Mouse (Mus musculus) layer of hippocampus, adult 9-11 months (tissue): ENCODE measurements at regions not wholly inside any gene's neighbourhood (a gene's known extent, or its start where the extent isn't known, plus 50 kb on each side); places are given as distances from the start of the nearest gene placed in this dataset.

Experiments
- DNase-seq: peaks from one replicate; pipeline ENCODE4 v3.0.0; 2022

- DNase-seq: no peak
These were observed 318.9 kb downstream of the Klf5 start for GRCm38 (mm10) chr14:99617374-99617773.

DNA sequence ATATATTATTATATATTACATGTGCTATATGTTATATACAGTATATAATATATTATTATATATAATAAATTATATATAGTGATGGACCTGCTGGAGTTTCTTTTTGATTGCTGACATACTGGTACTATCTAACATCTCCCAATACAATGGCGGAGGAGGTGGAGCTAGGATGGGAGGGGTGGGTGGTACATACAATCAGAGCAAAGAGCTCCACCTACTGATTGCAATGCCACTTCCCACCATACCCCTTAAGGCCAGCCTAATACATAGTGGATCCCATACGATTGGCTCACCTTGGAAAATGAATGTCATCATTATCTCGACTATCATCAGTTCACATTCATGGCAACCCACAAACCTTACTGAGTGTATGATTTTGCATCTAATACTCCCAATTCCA, 323.0 kb downstream of the Klf5 start:
- DNase-seq: no peak

DNA sequence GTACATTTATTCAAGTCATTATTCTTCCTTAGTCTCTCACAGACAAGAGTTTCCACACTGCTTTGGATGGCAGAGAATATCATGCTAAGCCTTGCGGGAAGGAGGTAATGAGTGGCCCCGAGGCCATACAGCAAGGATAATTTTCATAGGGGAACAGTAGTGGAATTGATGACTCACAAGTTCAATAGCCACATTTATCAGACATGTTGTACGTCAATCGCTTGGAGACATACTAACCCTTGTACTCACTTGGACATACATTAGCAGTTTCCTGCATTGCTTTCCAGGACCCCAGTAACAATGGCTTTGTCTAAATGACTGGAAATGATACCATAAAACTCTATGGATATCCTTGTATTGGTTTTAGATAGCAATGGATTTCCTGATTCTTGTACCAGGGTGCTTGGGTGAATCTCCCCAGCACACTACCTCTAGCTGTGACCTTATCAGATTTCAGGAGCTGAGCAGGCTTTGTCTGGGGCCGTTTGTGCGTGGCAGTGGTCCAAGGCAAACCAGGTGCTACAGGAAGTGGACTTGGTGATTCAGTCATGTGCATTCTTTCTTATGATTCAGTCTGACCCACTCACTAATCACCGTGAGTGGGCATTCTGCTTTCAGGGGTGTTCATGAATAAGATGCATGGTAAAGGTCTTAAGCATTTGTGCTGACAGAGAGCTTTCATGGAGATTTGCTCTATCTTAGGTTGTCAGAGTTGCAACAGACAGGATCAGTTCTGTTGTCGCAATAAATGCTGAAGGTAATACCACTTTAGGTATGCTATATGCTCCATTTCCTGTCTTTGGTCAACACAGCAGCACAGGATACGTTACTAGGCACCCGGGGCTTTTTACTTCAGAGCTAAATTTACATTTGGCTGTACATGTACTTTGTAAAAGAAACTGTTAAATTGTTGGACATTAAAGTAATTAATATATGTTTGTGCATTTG, 326.2 kb downstream of the Klf5 start:
- no peak for DNase-seq

DNA sequence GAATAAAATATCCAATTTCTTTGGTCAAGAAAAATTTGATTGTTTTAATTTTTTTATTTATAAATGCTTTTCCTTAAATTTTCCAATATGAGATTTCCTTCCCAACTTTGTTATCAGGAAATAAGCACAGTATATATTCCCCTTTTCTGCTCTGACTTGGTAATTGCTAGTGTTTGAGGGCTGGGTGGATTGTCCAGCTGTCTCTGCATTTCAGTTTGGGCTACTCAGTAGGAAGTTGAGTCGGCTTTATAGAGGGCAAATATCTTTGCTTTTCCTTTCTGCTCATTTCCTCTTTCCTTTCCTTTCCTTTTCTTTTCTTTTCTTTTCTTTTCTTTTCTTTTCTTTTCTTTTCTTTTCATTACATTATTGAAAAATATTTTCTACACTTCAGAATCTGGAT, 329.1 kb downstream of the Klf5 start:
- no peak for DNase-seq

- DNase-seq: peak; percentile 52
These were observed 332.6 kb downstream of the Klf5 start for GRCm38 (mm10) chr14:99631092-99631491.

- DNase-seq: no peak
These were observed 334.0 kb downstream of the Klf5 start for GRCm38 (mm10) chr14:99632444-99632843.

DNA sequence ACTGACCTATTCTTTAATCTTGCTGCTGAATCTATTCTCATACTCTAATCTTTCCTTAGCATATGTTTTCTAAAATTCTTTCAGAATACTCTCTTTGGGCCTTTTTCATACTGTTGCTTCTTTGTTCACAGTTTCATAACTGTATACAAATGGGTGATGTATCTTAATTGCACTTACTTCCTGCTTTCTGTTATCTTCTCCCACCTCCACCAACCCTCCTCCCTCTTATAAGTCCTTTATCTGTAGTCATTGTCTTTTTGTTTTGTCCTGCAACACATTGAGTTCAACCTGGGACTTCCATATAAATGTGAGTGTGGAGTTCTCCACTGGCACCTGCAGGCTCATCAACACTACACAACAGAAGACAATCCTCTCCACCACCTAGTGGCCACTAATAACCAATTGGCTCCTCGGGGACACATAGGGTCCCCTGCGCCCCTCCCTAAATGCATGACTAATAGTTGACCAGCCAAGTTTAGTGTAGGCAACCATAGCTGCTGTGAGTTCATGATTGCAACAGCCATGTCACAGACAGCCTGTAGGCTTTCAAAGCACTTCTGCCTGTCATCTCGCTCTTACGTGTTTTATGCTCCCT, 337.2 kb downstream of the Klf5 start:
- no peak for DNase-seq

DNA sequence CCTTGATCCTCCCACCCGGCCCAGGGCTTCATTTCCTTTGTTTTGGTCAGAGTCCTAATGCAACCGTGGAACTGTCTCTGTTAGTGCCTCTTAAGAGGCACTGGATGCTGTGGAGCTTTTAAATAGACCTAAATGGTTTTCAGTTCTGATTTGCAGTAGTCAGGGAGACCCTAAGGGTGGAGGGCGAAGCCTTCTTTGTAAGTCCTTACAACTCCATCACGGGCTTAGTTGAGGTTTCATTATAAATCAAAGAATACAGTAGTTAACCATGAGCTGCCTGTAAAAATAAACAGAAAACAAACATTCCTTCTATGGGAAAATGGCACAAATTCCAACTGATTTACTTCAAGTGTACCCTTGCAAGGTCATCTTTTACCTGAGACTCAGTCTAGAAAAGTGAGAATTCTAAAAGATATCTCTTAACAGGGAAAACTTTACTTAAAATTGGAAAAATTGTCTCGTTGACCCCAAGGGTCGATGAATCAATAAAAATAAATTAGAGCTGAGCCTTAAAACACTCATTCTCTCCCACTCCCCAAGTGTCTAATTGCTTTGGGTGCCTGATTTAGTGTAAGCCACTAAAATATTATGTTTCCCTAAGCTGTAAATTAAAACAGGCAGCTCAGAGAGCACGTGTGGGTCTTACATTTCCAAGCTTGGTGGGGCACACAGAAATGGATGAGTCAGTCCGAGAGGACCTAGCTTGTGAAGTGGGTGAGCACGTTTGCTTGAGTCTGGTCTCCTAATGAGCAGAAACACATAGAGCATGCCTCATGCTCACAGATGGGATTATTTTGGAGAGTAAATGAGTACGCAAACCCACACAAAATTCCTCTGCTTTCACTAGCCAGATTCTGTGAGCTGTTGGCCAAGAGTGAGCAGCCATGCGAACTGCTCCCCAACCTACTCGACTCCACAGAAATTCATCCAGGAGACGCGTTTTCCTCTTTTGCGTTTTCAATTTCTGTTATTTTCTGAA, 343.3 kb downstream of the Klf5 start:
- DNase-seq: peak; percentile 86

- DNase-seq: no peak
These were observed 347.8 kb downstream of the Klf5 start for GRCm38 (mm10) chr14:99646323-99646722.

GRCm38 (mm10) chr14:99674399-99674798, 375.9 kb downstream of the Klf5 start:
- no peak for DNase-seq

GRCm38 (mm10) chr14:99687062-99687806, 388.7 kb downstream of the Klf5 start:
- no peak for DNase-seq

DNA sequence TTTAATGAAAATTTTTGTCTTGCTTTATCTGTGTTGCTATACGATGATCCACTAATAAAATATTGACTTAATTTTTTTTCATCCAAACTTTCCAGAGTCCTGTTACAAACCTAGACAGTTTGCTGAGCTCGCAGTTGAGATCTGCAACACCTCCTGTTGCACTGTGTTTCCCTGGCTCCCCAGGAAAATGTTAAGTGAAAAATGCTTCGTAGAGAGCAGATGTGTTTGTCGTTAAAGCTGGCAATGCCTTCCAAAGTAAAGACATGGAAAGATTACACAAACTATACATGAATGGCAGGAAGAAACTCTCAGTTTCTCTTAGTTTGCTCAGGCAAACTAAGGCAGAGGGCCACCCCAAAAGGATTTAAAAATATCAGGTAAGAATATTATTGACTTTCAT, 389.9 kb downstream of the Klf5 start:
- DNase-seq: no peak

DNA sequence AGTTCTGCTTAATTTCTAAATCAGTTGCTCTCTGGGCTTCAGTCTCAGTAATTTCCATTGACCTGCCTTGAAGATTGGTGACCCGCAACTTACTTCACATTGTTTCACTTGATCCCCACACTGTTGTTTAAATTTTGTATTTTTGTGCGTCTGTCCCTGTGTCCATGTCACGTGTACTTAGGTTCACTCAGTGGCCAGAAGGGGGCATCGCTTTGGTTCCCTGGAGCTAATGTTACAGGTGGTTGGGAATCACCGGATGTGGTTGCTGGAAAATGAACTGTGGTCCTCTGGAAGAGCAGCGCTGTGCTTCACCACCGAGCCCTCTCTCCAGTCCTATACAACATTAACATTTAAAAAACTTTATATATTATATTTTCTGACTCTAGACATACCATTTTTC, 397.8 kb downstream of the Klf5 start:
- no peak for DNase-seq

- DNase-seq: no peak
These were observed 401.1 kb downstream of the Klf5 start for GRCm38 (mm10) chr14:99699545-99699944.

DNA sequence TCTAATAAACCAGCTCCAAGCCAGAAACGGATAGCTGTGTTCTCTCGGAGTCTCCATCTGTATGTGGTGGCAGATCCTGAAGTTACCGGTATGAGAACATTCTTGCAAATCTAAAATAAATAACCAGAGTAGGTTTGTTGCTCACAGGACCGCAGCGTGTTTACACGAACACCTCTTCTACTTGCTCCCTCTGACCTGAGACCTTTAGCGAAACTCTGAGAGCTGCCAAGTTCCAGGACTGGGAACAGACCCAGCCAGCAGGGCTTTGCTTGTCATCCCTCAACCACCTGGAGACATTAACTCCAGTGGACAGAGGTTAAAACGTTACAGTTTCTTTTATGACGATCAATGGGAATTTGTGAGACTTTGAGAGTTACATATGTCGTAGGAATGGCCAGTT, 407.5 kb downstream of the Klf5 start:
- DNase-seq: no peak

DNA sequence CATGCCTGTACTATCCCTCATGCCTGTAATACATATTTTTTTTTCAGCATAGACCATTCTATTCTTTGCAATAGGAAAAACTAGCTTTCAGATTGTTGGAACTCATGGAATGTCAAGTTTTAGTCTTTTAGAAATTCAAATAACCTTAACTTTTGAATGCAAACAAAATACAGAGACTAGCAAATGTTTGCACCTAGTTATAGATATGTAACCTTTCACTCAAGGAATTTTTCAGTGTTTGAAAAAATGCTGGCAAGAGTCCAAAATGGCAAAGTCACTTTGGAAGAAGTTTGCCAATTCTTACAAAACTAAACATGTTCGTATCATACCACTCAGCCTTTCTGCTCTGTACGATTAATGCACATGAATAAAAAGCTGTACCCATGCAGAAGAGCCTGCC, 409.6 kb downstream of the Klf5 start:
- DNase-seq: no peak

- no peak for DNase-seq
These were observed 411.3 kb downstream of the Klf5 start for GRCm38 (mm10) chr14:99709764-99710163.

GRCm38 (mm10) chr14:99710656-99711177, 412.2 kb downstream of the Klf5 start:
- DNase-seq: no peak

- peak; percentile 28 for DNase-seq
These were observed 414.1 kb downstream of the Klf5 start for GRCm38 (mm10) chr14:99712624-99713023.

DNA sequence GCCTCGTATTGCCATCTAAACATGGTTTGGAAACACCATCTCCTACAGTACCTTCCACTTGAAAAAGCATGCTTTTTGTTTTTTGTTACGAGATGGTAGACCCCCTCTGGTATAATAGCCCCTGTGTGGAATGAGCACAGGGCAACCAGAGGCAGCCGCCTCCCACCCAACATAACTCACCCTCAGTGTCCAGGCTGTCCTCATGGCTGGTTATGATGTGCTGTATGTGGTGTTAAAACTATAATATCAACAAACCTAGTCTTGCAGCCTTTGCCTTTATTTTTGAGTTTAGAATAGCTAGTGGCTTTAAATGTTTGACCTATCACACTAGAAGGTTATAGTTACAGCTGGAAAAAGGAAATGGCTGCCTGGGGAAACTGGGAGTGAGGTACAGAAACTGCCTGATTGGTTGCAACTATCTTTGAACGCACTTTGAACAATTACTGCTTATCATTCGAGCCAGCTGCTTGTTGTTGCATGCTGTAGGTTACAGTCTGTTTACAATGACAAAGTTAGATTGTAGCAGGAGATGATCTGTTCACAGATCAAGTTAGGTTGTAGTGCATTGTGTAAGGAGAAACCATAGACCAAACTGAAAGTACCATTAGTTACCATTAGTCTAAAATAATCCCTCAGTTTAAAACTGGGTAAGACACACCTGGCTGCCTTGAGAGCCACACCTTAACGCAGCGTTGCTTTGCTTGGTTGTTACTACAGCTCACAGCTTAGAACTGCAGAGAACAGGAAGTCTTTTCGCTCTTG, 414.8 kb downstream of the Klf5 start:
- no peak for DNase-seq

- DNase-seq: peak; percentile 82
These were observed 435.1 kb downstream of the Klf5 start for GRCm38 (mm10) chr14:99733474-99734199.
